Mouse (Mus musculus): ENCODE results near the gene Zfp691. TPM values are rescaled to one million over a fixed set of nuclear protein-coding genes. Genes with fewer than 3 reads are reported as not detected.

Gene Zfp691
- polyA plus RNA-seq, 1 experiment: 1.8 TPM

GRCm38 (mm10) chr4:119191273-119191672 lies 17.3 kb upstream of the Zfp691 start:
- Histone ChIP-seq H3K4me3 (replicated peaks) (peak overlapping the region; percentile 70), H3K36me3 (ENCODE audit: control insufficient read depth) (peaks cover 32% of the 10 kb centered on the region), H3K4me1 (ENCODE audit: control insufficient read depth) (peaks cover 78% of the 10 kb centered on the region), H3K9me3 (ENCODE audit: control insufficient read depth, low read length) (no peaks in the 10 kb centered on the region), H3K27me3 (ENCODE audit: control insufficient read depth) (no peaks in the 10 kb centered on the region)
- TF ChIP-seq GATA1 (IDR thresholded peaks at IDR 0.05; ENCODE audit: low read length) (no peak), TAL1 (IDR thresholded peaks at IDR 0.05; ENCODE audit: low read length) (no peak)

GRCm38 (mm10) chr4:119190618-119191017 lies 16.6 kb upstream of the Zfp691 start:
- no peaks in the 10 kb centered on the region for H3K9me3 ChIP-seq (ENCODE audit: control insufficient read depth, low read length)
- H3K4me3 ChIP-seq (replicated peaks): peak overlapping the region; percentile 70
- H3K27me3 ChIP-seq (ENCODE audit: control insufficient read depth): no peaks in the 10 kb centered on the region
- peaks cover 37% of the 10 kb centered on the region for H3K36me3 ChIP-seq (ENCODE audit: control insufficient read depth)
- peaks cover 78% of the 10 kb centered on the region for H3K4me1 ChIP-seq (ENCODE audit: control insufficient read depth)
- TF ChIP-seq GATA1 (IDR thresholded peaks at IDR 0.05; ENCODE audit: low read length): peak; percentile 76
- peak; percentile 66 for TF ChIP-seq TAL1 (IDR thresholded peaks at IDR 0.05; ENCODE audit: low read length)

- TF ChIP-seq TAL1 (IDR thresholded peaks at IDR 0.05; ENCODE audit: low read length) (peak; percentile 80), GATA1 (IDR thresholded peaks at IDR 0.05; ENCODE audit: low read length) (peak; percentile 76)
- Histone ChIP-seq H3K36me3 (ENCODE audit: control insufficient read depth) (peaks cover 45% of the 10 kb centered on the region), H3K4me3 (replicated peaks) (peak within 1 kb of the TSS; percentile 70), H3K9me3 (ENCODE audit: control insufficient read depth, low read length) (no peaks in the 10 kb centered on the region), H3K27me3 (ENCODE audit: control insufficient read depth) (no peaks in the 10 kb centered on the region), H3K4me1 (ENCODE audit: control insufficient read depth) (peaks cover 82% of the 10 kb centered on the region)
These were observed 15.9 kb upstream of the Zfp691 start, which contains the start of gene Ermap for GRCm38 (mm10) chr4:119189864-119190263. Ermap (minus strand) TSS chr4:119190011.

- peak overlapping the region; percentile 70 for H3K4me3 ChIP-seq (replicated peaks)
- peaks cover 49% of the 10 kb centered on the region for H3K36me3 ChIP-seq (ENCODE audit: control insufficient read depth)
- peaks cover 80% of the 10 kb centered on the region for H3K4me1 ChIP-seq (ENCODE audit: control insufficient read depth)
These were observed 15.4 kb upstream of the Zfp691 start for GRCm38 (mm10) chr4:119189392-119189791.

GRCm38 (mm10) chr4:119188060-119188785 lies 14.2 kb upstream of the Zfp691 start:
- Histone ChIP-seq H3K4me1 (ENCODE audit: control insufficient read depth) (peaks cover 79% of the 10 kb centered on the region), H3K4me3 (replicated peaks) (peak overlapping the region; percentile 70), H3K9me3 (ENCODE audit: control insufficient read depth, low read length) (no peaks in the 10 kb centered on the region), H3K36me3 (ENCODE audit: control insufficient read depth) (peaks cover 61% of the 10 kb centered on the region), H3K27me3 (ENCODE audit: control insufficient read depth) (no peaks in the 10 kb centered on the region; the same call in 1 of the 2 replicates)
- TF ChIP-seq TAL1 (IDR thresholded peaks at IDR 0.05; ENCODE audit: low read length) (no peak), GATA1 (IDR thresholded peaks at IDR 0.05; ENCODE audit: low read length) (no peak)

More at GRCm38 (mm10) chr4:119189392-119189791, 15.4 kb upstream of the Zfp691 start:
- Histone ChIP-seq H3K9me3 (ENCODE audit: control insufficient read depth, low read length) (no peaks in the 10 kb centered on the region), H3K27me3 (ENCODE audit: control insufficient read depth) (no peaks in the 10 kb centered on the region)
- TF ChIP-seq TAL1 (IDR thresholded peaks at IDR 0.05; ENCODE audit: low read length) (no peak), GATA1 (IDR thresholded peaks at IDR 0.05; ENCODE audit: low read length) (no peak)

DNA sequence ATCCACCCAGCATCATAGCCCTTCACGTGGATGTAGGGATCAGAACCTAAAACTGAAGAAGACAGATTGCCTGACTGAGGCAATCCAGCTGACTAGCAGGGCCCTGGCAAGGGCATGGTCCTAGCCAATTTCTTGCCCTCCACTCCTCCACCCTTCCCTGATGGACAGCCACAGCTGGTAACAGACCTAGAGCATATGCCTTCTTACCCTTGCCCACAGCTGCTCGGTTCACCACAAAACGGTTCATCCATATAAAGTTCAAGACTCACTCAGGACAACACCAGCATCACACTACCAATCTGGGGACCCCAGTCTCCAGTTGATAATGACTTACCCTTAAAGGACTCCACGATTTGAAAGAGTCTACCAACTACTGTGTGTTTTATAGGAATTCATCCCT lies 11.8 kb upstream of the Zfp691 start:
- Histone ChIP-seq H3K9me3 (ENCODE audit: control insufficient read depth, low read length) (no peaks in the 10 kb centered on the region), H3K36me3 (ENCODE audit: control insufficient read depth) (peaks cover 86% of the 10 kb centered on the region), H3K4me1 (ENCODE audit: control insufficient read depth) (peaks cover 78% of the 10 kb centered on the region), H3K4me3 (replicated peaks) (peak overlapping the region; percentile 70), H3K27me3 (ENCODE audit: control insufficient read depth) (no peaks in the 10 kb centered on the region; the same call in 1 of the 2 replicates)
- no peak for TF ChIP-seq GATA1 (IDR thresholded peaks at IDR 0.05; ENCODE audit: low read length)

DNA sequence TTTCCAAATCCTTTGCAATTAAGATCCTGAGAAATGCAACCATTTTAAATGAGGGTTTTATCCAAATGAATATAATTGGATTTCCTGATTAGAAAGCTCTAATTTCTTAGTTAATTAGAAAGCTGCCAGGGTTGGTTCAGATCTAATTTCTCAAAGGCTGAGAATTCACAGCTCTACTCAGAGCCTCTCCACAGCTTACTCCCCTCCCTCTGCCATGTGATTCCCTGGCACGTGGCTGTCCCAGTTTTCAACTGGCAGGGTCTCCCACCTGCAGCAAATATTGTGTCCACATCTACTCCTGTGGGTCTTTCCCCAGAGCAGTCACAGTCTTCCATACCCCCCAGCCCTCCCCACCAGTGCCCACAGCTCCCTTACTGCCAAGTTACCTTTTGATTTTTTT lies 9.5 kb upstream of the Zfp691 start:
- Histone ChIP-seq H3K4me3 (replicated peaks) (no peak overlapping the region), H3K4me1 (ENCODE audit: control insufficient read depth) (peaks cover 80% of the 10 kb centered on the region), H3K36me3 (ENCODE audit: control insufficient read depth) (peaks cover 100% of the 10 kb centered on the region), H3K27me3 (ENCODE audit: control insufficient read depth) (no peaks in the 10 kb centered on the region; the same call in 1 of the 2 replicates), H3K9me3 (ENCODE audit: control insufficient read depth, low read length) (no peaks in the 10 kb centered on the region)
- TF ChIP-seq GATA1 (IDR thresholded peaks at IDR 0.05; ENCODE audit: low read length) (no peak), TAL1 (IDR thresholded peaks at IDR 0.05; ENCODE audit: low read length) (no peak)

DNA sequence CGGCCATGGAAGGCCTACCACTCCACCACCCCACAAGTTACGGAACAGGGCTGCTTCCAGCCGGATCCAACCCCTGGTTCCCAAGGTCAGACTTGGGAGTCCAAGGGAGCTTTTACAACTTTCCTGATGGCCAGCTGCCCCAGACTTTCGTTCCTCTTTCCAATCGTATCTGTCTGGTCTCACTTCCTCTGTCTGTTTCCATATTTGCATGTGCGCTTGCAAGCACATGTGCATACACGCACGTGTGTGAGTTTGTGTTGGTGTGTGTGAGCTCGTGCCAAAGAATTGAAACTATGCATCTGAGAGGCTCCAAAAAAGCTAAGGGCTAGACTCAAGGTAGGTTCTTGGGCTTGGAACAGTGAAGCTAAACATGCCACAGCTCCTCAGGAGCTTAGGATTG lies 7.5 kb upstream of the Zfp691 start:
- Histone ChIP-seq H3K36me3 (ENCODE audit: control insufficient read depth) (peaks cover 100% of the 10 kb centered on the region), H3K9me3 (ENCODE audit: control insufficient read depth, low read length) (no peaks in the 10 kb centered on the region), H3K27me3 (ENCODE audit: control insufficient read depth) (no peaks in the 10 kb centered on the region; the same call in 1 of the 2 replicates), H3K4me1 (ENCODE audit: control insufficient read depth) (peaks cover 74% of the 10 kb centered on the region), H3K4me3 (replicated peaks) (no peak overlapping the region)
- no peak for TF ChIP-seq GATA1 (IDR thresholded peaks at IDR 0.05; ENCODE audit: low read length)
- no peak for TF ChIP-seq TAL1 (IDR thresholded peaks at IDR 0.05; ENCODE audit: low read length)

DNA sequence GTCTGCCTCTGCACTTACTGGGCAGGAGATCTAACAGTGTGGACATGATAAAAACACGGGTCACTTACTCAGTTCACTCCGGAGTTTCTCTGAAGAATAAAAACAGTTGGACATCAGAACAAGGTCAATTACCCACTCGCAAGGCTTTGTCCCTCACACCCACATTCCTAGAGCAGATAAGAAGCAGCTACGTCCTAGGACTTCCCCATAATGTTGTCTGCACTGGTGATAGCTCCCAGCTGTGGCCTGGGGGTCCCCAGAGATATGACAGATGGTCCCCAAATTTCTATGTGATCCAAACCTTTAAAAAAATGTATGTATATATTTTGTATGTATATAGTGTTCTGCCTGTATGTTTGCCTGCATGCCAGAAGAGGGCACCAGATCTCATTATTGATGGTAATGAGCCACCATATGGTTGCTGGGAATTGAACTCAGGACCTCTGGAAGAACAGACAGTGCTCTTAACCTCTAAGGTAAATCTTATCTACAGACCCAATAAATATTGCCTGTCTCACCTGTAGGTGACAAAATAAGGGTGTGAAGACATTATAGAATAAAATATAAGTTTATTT lies 6.2 kb upstream of the Zfp691 start:
- no peaks in the 10 kb centered on the region for H3K9me3 ChIP-seq (ENCODE audit: control insufficient read depth, low read length)
- H3K4me3 ChIP-seq (replicated peaks): no peak overlapping the region
- no peaks in the 10 kb centered on the region; the same call in 1 of the 2 replicates for H3K27me3 ChIP-seq (ENCODE audit: control insufficient read depth)
- TF ChIP-seq GATA1 (IDR thresholded peaks at IDR 0.05; ENCODE audit: low read length): no peak
- peaks cover 65% of the 10 kb centered on the region for H3K4me1 ChIP-seq (ENCODE audit: control insufficient read depth)
- H3K36me3 ChIP-seq (ENCODE audit: control insufficient read depth): peaks cover 100% of the 10 kb centered on the region
